Mouse (Mus musculus) intestine, embryonic 15.5 days (tissue): ENCODE measurements around the gene Sec23b. TPM values are rescaled to one million over a fixed set of nuclear protein-coding genes. Genes with fewer than 3 reads are reported as not detected.

Source experiments
- polyA plus RNA-seq: library from polyadenylated mRNA; unstranded; fragments of >200 nt; fragmentation: Nextera tagmentation; extraction: Ambion mirVana; gene quantifications from 2 replicates; pipeline ENCODE4 v1.2.1, GENCODE M21; 2015

The Sec23b gene
- polyA plus RNA-seq, 1 experiment from 2014 or later = 100 TPM

Other genes starting within 250 kb of the Sec23b start
- 1.1 and 1.9 TPM in 2 replicates for gene Ovol2, start 224.1 kb upstream of the Sec23b start, polyA plus RNA-seq
- gene Kat14, start 187.2 kb upstream of the Sec23b start, polyA plus RNA-seq = 41.1 and 46.9 TPM in 2 replicates
- 2.8 and 3.5 TPM in 2 replicates for gene Pet117, start 187.2 kb upstream of the Sec23b start, polyA plus RNA-seq
- 1.5 and 1.7 TPM in 2 replicates for gene Dzank1, start 28.8 kb upstream of the Sec23b start, polyA plus RNA-seq
- 19.1 and 20.8 TPM in 2 replicates for gene Polr3f, start 28.5 kb upstream of the Sec23b start, polyA plus RNA-seq
- gene Rbbp9, start 5.4 kb upstream of the Sec23b start, polyA plus RNA-seq = 49.0 and 49.1 TPM in 2 replicates
- 40.0 and 51.6 TPM in 2 replicates for gene Smim26, start 37.8 kb downstream of the Sec23b start, polyA plus RNA-seq
- 51.0 and 51.3 TPM in 2 replicates for gene Dtd1, start 43.7 kb downstream of the Sec23b start, polyA plus RNA-seq